Mouse (Mus musculus): Measurements from ENCODE around the gene Ttll3. TPM values are rescaled to one million over a fixed set of nuclear protein-coding genes. Genes with fewer than 3 reads are reported as not detected.

The Ttll3 gene
- 1 to 10 TPM; 2.6 to 7.4 (median 3.9) TPM for total RNA-seq (2022)

- no peak for DNase-seq
Measured at GRCm38 (mm10) chr6:113388960-113389359, at the start of gene Ttll3. Gene Ttll3, plus strand, starts transcription at chr6:113389260.

DNA sequence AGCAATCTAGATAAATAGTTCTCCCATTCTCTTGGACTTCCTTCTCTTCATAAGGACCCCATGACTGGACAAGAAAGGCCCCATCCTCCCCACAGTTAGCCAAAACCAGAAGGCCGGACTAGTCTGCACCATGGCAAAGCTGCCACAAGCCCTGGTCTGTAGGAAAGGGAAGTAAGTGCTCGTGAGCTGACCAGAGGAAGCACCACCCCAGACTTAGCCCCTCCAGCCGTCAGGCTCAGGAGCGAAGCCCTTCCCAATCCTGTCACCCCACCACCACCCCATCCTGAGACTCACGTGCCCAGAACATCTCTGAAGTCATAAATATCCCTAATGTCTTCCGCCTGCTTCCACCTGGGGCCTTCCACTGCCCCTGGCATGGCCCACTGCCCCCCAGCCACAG, 47.5 kb upstream of the Ttll3 start:
- DNase-seq, result no peak

- no peak for DNase-seq
Measured at GRCm38 (mm10) chr6:113342297-113342696, 46.8 kb upstream of the Ttll3 start.

DNA sequence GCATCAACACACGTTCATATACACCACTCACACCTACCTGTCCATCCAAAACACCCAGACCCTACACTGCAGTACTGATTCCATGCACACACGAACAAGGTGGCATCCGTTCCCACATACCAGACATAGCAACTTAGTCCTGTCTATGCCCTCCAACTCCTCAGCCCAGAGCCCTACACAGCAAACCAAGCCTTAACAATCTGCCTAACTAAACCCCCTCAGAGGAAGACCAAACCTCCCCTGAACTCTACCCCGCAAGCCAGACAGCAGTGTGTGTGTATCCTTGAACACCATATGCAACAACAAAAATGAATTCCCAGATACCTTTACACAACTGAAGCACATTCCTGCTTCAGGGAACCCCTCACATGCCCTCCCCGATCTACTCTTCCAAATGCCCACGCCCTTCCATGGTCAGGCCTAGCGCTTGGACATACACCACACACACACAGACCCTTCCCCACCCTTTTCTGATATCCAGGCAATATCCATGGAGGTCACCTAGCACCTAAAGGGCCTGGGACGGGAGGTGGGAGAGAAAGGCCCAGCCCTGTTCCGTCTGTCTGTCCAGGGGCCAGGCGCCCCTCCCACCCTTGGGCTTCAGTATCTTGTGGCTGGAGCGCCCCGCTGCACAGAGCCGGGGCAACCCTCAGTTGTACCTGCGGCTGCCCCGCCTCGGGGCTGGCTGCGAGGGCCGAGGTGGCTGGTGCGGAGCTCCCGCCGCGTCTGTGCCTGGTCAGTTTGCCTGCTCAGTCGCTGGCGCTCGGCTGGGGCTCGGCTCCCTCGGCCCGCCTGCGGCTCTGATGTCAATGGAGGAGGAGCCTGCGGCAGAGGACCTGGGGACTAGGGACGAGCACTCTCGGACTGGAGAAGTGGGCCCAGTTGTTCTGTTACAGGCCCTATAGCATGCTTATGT, 45.6 kb upstream of the Ttll3 start, which contains the start of gene Camk1:
Gene Camk1 (minus strand): TSS at position 808 of the 916 bp plus-strand sequence.
- peak; percentile 83 for DNase-seq

GRCm38 (mm10) chr6:113344321-113344720, 44.7 kb upstream of the Ttll3 start:
- peak; percentile 77 for DNase-seq

DNA sequence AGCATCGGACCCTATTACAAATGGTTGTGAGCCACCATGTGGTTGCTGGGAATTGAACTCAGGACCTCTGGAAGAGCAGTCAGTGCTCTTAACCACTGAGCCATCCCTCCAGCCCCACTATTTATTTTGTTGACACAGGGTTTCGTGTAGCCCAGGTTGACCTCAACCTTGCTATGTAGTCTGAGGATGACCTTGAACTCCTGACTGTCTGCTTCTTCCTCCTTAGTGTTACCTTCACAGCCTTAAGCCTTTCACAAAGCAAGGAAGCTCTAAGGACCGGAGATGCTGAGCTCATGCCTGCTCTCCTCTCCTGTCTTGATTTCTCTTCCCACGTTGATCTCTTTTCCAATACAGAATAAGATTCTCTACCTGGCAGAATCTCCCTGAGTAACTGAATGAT, 42.2 kb upstream of the Ttll3 start:
- no peak for DNase-seq

DNA sequence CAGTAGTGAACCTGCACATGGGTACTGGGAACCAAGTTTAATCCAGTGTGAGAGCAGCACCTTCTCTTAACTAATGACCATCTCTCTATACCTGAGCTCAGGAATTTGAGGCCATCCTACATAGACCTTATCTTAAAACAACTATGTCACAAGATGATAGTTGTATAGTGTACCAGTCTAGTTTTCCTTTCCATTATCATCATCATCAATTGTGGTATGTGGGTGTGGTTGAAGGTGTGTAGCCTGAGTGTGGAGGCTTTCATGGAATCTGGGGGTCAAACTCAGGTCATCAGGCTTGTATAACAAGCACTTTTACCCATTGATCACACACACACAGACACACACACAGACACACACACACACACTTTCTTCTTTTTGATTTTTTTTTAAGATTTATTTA, 38.5 kb upstream of the Ttll3 start:
- no peak for DNase-seq

DNA sequence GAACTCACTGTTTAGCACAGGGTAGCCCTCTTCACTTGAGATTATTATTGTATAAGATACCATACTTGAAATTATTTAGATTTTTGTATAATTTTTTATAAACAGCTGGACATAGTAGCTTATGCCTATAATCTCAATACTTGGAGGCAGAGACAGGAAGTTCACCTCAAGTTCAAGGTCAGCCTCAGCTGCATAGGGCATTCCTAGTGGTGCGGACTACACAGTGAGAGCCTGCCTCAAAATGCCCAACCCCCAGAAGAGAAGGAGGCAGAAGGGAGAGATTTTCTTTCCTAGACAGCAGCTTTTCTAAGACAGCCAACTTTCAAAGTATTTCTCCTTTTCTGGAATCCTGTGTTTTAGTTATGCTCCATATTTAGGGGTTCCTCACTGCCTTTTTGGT, 37.9 kb upstream of the Ttll3 start:
- no peak for DNase-seq

- DNase-seq, result no peak
Measured at GRCm38 (mm10) chr6:113351653-113352052, 37.4 kb upstream of the Ttll3 start.

- DNase-seq, result no peak
Measured at GRCm38 (mm10) chr6:113352820-113353219, 36.2 kb upstream of the Ttll3 start.

DNA sequence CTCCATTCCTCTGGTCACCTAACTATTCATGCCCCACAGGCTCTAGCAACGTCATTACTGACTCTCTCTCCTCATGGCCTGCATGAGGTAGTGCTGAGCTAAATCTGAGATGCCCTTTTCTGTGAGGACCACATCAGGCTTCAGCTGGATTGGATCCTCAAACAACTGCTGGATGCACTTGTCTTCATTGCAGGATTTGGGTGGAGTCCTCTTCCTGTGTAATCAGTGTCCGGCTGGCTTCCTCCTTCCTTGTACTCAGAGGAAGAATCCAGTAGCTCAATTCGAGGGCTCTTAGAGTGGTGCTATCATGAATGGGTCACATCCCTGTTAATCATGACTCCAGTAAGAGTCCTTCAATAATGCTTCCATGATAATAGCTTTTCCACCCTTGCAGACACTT, 35.4 kb upstream of the Ttll3 start:
- DNase-seq, result no peak

GRCm38 (mm10) chr6:113361476-113361875, 27.6 kb upstream of the Ttll3 start:
- no peak for DNase-seq

DNA sequence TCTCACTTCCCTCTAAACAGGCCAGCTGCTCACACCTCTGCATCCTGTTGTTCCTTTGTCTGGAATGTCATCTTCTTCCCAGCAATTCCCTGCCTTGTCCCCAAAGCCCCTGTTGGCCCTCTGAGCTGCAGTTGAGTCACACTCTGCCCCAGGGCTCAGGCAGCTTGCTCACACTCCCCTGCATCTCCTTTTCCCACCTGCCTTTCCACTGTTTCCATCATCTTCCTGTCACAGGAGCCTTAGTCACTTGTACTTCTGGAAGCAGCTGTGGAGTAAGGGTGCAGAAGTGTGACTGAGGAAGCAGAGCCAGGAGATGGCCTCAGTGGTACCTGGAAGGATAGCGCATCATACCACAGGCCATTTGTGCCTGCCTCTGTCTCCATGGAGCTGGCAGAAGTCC, 26.8 kb upstream of the Ttll3 start:
- DNase-seq, result no peak

- DNase-seq, result peak; percentile 69
Measured at GRCm38 (mm10) chr6:113364518-113365135, 24.4 kb upstream of the Ttll3 start.

GRCm38 (mm10) chr6:113366639-113367038, 22.4 kb upstream of the Ttll3 start:
- no peak for DNase-seq

DNA sequence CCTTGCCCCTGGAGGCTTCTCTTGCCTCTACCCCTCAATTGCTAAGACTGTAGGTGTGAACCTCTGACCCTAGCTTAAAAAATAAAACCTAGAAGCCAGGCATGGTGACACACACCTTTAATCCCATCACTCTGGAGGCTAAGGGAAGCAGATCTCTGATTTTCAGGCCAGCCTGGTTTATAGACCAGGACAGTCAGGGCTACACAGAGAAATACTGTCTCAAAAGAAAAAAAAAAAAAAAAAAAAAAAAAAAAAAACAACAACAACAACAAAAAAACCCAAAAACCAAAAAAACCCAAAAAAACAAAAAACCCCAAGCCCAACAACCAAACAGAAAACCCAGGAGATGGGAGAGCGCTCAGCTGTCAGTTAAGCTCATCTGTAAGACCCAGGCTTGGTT, 21.5 kb upstream of the Ttll3 start:
- no peak for DNase-seq

GRCm38 (mm10) chr6:113368124-113368523, 20.9 kb upstream of the Ttll3 start:
- DNase-seq, result no peak

GRCm38 (mm10) chr6:113368577-113368976, 20.5 kb upstream of the Ttll3 start:
- DNase-seq, result no peak

GRCm38 (mm10) chr6:113370194-113370929, 18.7 kb upstream of the Ttll3 start:
- no peak for DNase-seq

- DNase-seq, result no peak
Measured at GRCm38 (mm10) chr6:113373491-113373890, 15.6 kb upstream of the Ttll3 start.

DNA sequence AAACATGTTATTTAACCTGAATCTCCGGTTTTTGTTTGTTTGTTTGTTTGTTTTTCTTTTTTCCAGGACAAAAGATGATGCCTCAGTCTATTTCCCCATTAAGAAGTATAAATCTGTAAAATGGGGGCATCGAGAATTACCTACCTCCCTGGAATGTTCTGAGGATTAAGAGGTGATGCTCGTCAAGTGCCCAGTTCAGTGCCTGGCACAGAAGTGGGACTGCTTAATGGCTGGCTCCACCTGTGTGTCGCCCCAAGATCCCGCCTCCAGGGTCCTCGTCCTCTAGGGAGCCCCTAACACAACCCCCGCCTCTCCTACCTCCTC, 11.9 kb upstream of the Ttll3 start:
- DNase-seq, result no peak

DNA sequence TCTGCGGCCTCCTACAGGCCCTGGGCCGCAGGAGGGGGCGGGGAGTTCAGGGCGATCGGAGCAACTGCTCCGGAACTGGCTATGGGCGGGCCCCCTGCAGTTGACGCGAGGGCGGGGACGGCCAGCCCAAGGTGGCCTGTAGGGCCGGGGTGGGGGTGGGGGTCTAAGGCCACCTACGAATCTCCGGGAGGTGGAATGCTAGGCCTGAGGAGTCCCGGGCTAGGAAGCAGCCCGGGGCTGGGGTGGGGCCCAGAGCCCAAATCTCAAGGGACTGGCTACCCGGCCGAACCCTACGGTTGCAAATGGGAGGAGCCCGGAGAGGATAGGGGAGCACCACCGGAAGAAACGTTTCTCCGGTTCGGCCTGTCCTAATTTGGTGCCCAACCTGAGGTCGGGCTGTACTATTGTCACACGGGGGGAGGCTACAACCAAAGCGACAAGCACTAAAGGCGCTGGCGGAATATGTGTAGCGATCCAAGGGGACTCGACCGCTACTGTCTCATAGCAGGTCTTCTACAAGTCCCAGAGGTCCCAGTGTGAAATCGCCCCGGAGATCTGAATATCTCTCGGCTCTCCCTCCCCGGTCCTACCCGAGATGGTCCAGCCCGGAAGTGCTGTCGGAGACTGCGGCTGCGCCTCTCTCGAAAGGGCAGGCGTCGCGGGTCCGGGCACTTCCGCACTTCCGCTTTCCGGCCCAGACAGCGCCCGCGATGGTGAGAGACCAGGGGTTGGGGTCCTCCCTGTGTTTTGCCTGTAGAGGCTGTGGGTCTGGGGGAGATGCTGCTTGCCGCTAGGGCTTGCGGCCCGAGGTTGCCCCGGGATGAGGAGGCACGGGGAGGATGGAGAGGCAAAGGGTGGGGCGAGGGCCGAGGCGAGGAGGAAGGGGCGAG, 11.3 kb upstream of the Ttll3 start, which contains the start of the genes Tada3 and Arpc4:
Gene Tada3 (minus strand): TSS at position 388 of the 890 bp plus-strand sequence.
Gene Arpc4 (plus strand): TSS at position 620 of the 890 bp plus-strand sequence.
- DNase-seq, result peak; percentile 86

Measured in adrenal gland, adult 8-10 months (tissue).